Mouse (Mus musculus) c-Kit-positive CD71-positive TER-119-positive erythroid progenitor cells, embryonic 14.5 days (primary cell): ENCODE results near the gene Ly6c1.
"Not testable (repeated sequence)": the region's sequence is repeated elsewhere in the genome, so short reads cannot be mapped to it uniquely, and the experiment has no call there.

Experiments
- DNase-seq: peaks from one replicate; pipeline ENCODE4 v3.0.0-alpha.2; 2013; ENCODE audit warnings: low spot score

Gene Ly6c1

GRCm38 (mm10) chr15:75048642-75049261, at the start of gene Ly6c1:
Gene Ly6c1, minus strand, starts transcription at chr15:75048830.
- not testable (repeated sequence) for DNase-seq

GRCm38 (mm10) chr15:75088041-75088440, 39.4 kb upstream of the Ly6c1 start:
- DNase-seq = not testable (repeated sequence)

- DNase-seq = no peak
Measured at GRCm38 (mm10) chr15:75069965-75070364, 21.3 kb upstream of the Ly6c1 start.

GRCm38 (mm10) chr15:75062030-75062574, 13.5 kb upstream of the Ly6c1 start:
- peak; percentile 37 for DNase-seq

DNA sequence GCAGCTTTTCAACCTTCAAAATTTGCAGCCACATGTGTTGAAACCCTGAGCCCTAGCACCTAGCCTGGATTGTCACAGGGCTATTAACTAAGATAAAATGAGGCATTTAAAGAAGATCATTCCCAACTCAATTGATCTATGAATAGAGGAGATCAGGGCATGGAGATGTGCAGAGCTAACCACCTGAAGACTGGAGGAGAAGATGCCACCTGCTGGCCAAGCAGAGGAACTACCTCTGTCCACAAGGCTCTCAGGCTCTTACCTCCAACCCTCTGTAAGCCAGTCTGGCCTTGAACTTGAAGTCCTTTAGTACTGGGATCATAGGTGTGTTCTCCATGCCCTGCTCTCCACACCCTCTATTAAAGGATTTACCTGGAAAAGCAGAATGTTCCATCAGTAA, 11.9 kb upstream of the Ly6c1 start:
- peak; percentile 11 for DNase-seq

DNA sequence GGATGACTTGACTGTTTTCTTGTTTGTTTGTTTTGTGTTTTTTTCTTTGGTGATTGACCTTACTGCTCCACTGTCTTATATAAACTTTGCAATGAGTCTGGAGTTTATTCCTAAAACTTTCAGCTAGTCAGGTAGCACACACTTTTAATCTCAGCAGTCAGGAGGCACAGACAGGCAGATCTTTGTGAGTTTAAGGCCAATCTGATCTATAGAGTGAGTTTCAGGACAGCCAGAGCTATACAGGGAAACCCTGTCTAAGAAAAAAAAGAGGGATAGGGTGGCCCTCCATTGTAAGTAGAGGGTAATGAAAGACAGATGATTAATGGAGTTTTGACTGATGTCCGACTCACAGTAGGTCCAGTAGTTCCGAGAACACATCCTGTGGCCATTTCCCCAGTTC, 7.4 kb upstream of the Ly6c1 start:
- no peak for DNase-seq

GRCm38 (mm10) chr15:75055425-75055824, 6.8 kb upstream of the Ly6c1 start:
- DNase-seq = not testable (repeated sequence)

GRCm38 (mm10) chr15:75052414-75052813, 3.8 kb upstream of the Ly6c1 start:
- DNase-seq = not testable (repeated sequence)

- not testable (repeated sequence) for DNase-seq
Measured at GRCm38 (mm10) chr15:75051141-75051540, 2.5 kb upstream of the Ly6c1 start.

DNA sequence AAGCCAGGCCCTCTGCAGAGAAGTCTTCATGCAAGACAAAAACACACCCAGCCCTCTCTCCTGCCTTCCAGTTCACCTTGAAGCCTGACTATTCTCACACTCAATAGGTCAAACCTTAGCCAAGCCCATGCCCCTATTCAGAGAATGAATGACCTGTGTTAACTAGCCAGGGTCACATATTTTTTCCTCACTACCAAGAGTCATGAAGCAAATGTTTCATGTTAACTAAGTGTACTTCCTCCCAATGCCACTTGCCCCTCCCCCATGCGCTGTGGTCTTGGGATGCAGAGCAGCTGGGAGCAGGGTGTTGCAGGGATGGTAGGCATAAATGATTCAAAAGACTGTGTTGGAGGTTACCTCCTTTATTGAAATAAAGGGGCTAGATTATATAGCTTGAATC, 2.0 kb upstream of the Ly6c1 start:
- DNase-seq = not testable (repeated sequence)

DNA sequence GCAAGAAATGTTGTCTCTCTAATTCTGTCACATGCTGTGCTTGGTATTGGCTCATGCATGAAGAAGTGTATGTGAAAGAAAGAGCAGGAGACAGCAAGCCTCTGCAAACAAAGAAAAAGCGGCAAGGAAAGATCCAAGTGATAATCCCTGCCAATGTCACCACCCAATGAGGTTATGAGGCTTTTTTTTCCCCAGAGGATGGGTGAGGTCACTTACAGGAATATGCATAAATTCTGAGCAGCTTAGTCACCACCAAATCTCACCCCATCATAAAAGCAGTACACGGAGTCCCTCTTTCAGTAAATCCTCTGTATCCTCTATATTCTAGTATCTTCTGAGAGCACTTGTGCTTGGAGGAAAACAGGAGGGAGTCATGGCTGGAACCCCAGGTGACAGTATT, 1.2 kb upstream of the Ly6c1 start:
- not testable (repeated sequence) for DNase-seq

DNA sequence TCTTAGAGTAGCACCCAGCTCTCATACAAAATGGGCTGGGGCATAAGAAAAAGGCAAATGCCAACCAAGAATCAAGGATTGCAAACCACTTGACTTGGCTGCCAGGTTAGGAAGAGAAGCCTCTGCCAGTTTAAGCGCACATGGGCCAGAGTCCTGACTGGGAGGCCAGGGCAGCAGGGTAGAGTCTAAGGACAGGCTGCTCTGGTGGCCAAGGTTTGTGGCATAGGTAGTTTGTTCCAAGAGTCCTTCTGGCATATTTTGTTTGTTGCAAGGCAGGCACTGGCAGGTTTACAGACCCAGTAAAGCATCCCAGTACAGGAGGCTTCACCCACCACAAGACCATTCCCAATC, 685 bp downstream of the Ly6c1 start:
- not testable (repeated sequence) for DNase-seq

GRCm38 (mm10) chr15:75047313-75047969, 1.2 kb downstream of the Ly6c1 start:
- DNase-seq = not testable (repeated sequence)

DNA sequence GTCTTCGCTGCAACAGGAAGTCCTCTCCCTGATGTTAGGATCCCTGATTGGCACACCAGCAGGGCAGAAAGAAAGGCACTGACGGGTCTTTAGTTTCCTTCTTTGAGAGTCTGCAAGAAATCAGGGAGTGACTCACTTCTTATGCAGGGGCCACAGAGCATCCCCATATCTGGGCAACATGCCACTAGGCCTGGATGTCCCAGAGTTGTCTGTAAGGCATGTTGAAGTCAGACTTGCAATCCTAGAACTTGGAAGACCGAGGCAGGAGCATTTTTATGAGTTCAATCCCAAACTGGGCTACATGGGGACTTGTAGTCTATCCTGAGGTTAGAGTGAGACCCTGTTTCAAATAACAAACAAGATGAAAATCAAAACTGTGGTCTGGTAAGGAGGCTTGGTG, 3.1 kb downstream of the Ly6c1 start:
- not testable (repeated sequence) for DNase-seq

GRCm38 (mm10) chr15:75021020-75021759, 27.4 kb downstream of the Ly6c1 start:
- DNase-seq = not testable (repeated sequence)

DNA sequence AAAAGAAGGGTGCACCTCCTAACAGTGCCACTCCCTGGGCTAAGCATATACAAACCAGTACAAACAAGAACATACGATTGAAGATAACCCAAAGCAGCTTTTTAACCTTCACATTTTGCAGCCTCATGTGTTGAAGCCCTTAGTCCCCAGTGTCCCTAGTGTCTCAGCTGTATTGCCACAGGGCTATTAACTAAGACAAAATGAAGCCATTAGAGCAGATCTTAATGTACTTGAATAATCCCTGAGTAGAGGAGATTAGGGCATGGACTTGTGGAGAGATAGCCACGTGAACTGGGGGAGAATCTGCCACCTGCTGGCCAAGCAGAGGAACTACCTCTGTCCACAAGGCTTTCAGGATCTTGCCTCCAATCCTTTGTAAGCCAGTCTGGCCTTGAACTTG, 29.2 kb downstream of the Ly6c1 start:
- peak; percentile 9 for DNase-seq
